Mouse (Mus musculus): ENCODE measurements at regions not wholly inside any gene's neighbourhood (a gene's known extent, or its start where the extent isn't known, plus 50 kb on each side); places are given as distances from the start of the nearest gene placed in this dataset.

DNA sequence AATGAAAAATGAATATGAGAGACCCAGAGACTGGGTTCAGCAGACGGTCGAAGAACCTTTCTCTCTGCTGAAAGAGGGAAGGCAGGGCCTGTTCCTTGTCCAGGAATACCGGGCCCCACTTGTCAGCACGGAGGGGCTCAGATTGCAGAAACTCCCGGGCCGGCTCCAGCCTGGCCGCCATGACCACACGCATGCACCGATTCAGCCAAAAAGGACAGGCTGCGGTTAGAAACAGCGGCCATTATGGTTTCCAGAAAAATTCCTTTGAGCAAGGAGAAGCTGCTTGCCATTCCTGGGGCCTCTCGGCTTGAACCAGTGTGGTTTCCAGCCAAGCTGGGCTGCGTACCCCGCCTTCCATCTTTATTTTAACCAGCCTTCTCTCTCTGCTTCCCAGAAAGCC, 64.7 kb upstream of the Tnrc6c start:
- ATAC-seq, result no peak

DNA sequence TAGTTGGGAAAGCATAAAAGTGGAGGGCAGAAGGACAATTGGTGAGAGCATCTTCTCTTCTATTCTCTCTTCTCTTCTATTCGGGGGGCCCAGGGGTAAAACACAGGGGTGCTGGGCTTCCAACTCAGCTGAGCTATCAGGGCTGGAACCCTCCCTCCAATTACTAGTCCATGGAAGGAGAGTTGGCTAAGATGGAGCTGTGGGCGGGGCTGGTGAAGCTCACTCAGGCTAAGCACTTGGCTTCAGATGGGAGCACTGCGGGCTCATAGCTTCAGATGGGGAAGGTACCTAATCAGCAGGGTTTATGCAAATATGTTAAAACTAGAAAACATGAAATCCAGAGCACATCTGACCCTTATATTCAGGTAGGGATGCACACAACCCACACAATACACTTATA, 61.5 kb upstream of the Tnrc6c start:
- no peak for ATAC-seq

DNA sequence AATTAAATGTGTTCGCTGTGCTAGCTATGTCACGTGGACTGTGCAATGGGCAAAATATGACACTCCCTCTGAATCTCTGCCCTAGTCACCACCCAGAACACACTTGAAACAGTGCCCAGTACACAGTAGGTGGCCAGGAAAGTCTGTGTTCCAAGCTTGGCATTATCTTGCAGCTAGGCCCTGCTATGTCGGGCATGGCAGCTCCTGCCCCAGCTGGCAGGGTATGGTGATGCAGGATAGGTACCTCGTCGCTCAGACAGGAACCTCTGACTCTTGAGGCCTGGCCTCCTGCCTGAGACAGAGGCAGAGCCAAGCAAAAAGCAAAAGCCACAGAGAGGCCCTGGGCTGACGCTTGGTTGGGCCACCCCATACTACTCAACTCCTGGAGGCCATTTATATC, 57.9 kb upstream of the Tnrc6c start:
- ATAC-seq, result no peak

DNA sequence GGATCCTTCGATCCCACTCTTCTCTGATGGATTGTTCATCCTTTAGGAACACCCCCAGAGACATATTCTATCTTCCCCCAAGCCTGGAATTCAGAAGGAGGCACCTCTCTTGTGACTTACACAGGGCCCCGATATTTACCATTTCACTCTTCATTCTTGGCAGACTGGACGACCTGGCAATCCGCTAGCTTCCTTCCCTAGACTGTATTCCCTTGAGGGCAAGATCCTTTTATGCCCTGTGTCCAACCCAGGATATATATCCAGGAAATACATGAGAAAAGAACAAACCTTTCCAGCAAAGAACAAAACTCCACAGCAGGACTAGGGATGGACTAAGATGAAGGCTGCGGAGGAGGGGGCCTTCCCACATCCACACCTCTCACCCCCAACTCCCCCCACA, 56.3 kb upstream of the Tnrc6c start:
- no peak for ATAC-seq

DNA sequence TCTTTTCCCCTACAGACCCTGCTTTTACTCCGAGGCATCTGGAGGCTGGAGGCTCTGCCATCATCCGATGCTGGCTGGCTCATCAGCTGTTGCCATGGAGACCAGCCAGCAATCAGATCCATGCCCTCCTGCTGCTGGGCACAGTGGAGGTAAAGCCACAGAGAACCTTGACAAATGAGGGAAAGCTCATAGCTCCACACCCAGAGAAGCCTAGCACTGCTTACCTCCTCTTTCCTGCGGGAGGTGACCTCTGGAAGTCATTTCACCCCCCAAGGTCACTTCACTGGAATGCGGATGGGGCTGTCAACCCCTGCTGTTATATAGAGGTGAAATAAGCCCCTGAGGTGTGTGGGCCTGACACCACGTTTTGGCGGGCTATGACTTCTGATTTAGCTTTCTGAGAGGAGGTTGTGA, 55.9 kb upstream of the Tnrc6c start:
- ATAC-seq, result no peak

DNA sequence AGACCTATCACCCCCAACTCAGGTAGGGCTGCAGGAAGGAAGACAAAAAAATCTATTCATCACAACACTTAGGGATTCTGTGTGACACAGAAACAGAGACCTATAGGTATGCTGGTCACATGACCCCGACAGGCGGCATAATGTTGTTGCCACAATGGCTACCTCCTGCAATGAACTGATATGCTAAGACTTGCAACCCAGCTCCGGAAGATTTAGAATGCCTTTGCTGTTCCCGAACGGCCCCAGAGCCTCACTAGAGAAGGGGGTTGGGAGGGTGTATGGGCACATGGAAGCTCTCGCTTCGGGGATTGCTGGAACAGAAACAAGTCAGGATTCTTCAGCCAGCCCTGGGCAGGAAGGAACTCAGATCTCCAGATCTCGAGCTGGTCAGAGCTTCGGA, 55.5 kb upstream of the Tnrc6c start:
- peak; percentile 65 for ATAC-seq

- peak; percentile 71 for ATAC-seq
Measured at GRCm38 (mm10) chr11:117599049-117599787, 54.9 kb upstream of the Tnrc6c start.

GRCm38 (mm10) chr11:117599788-117600263, 54.3 kb upstream of the Tnrc6c start:
- no peak for ATAC-seq

GRCm38 (mm10) chr11:117601147-117601546, 52.9 kb upstream of the Tnrc6c start:
- ATAC-seq, result no peak

GRCm38 (mm10) chr11:117604019-117604418, 50.1 kb upstream of the Tnrc6c start:
- no peak for ATAC-seq
